Mouse (Mus musculus) monocyte, adult 2 months (primary cell): ENCODE data around the gene 1700057G04Rik.
A peak's percentile ranks its signal among the peaks of the same experiment; 100 is the strongest.

Source experiments
- DNase-seq, 2 experiments: peaks; one replicate each; pipeline ENCODE4 v3.0.0; 2022; ENCODE audit warnings: low spot score in 2 of 2, low read depth in 1 of 2

Gene 1700057G04Rik

GRCm38 (mm10) chr9:92309077-92309476 is at the start of gene 1700057G04Rik:
1700057G04Rik (plus strand) TSS chr9:92309377.
- no peak for DNase-seq

- DNase-seq = no peak
Measured at GRCm38 (mm10) chr9:92260481-92261159, 48.6 kb upstream of the 1700057G04Rik start.

- no peak for DNase-seq
Measured at GRCm38 (mm10) chr9:92265719-92266118, 43.5 kb upstream of the 1700057G04Rik start.

GRCm38 (mm10) chr9:92266558-92267171 is 42.5 kb upstream of the 1700057G04Rik start:
- DNase-seq = no peak

- no peak for DNase-seq
Measured at GRCm38 (mm10) chr9:92267732-92268131, 41.4 kb upstream of the 1700057G04Rik start.

- peak; percentile 5 to 22 for DNase-seq
Measured at GRCm38 (mm10) chr9:92269829-92270404, 39.3 kb upstream of the 1700057G04Rik start.

GRCm38 (mm10) chr9:92270927-92271326 is 38.2 kb upstream of the 1700057G04Rik start:
- DNase-seq = no peak

- no peak for DNase-seq
Measured at GRCm38 (mm10) chr9:92272650-92273049, 36.5 kb upstream of the 1700057G04Rik start.

GRCm38 (mm10) chr9:92273271-92273670 is 35.9 kb upstream of the 1700057G04Rik start:
- DNase-seq = no peak

- DNase-seq = no peak
Measured at GRCm38 (mm10) chr9:92273956-92274762, 35.0 kb upstream of the 1700057G04Rik start.

GRCm38 (mm10) chr9:92275486-92276207 is 33.5 kb upstream of the 1700057G04Rik start, which contains the start of gene Plscr2:
Plscr2 (plus strand) TSS chr9:92275602.
- DNase-seq = no peak

GRCm38 (mm10) chr9:92276360-92276759 is 32.8 kb upstream of the 1700057G04Rik start:
- no peak for DNase-seq

GRCm38 (mm10) chr9:92280048-92280447 is 29.1 kb upstream of the 1700057G04Rik start:
- no peak for DNase-seq

- no peak for DNase-seq
Measured at GRCm38 (mm10) chr9:92282563-92283171, 26.5 kb upstream of the 1700057G04Rik start.

- no peak for DNase-seq
Measured at GRCm38 (mm10) chr9:92289675-92290074, 19.5 kb upstream of the 1700057G04Rik start.

GRCm38 (mm10) chr9:92292169-92292568 is 17.0 kb upstream of the 1700057G04Rik start:
- no peak for DNase-seq

GRCm38 (mm10) chr9:92292922-92293321 is 16.3 kb upstream of the 1700057G04Rik start:
- no peak for DNase-seq

GRCm38 (mm10) chr9:92293560-92294548 is 15.3 kb upstream of the 1700057G04Rik start:
- no peak for DNase-seq

- no peak for DNase-seq
Measured at GRCm38 (mm10) chr9:92298288-92298687, 10.9 kb upstream of the 1700057G04Rik start.
